In the genomic region with DNA sequence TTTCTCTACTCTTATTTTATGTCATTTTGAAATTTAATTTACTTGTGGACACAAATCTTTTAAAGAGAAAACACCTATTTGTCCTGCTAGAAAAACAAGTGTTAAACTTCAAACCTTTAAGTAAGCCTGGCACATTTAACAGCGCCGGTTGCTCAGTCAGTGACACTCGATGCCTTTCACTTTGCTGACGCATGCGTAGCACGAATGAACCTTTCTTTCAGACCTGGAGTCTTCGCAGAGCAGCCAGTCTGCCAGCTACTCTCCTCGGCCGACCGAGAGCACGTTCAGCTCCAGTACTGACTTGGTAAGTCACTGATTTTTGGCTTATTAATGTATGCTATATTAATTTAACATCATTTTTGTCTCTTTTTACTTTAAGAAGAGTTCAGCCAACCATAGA, we compare ENCODE assay signal across 20 mouse cellular contexts. TPM values are rescaled to one million over a fixed set of nuclear protein-coding genes. Genes with fewer than 3 reads are reported as not detected.
DNase-seq lines count a peak whose midpoint lies in the region; ATAC-seq and TF ChIP-seq lines count a peak whose summit lies in the region.
"Had no signal": no experiment of that assay in that cellular context is flagged by ENCODE, and none has a peak within 500 bp of the region (broad histone marks: within the 10 kb centered on the region; RNA-seq: fewer than 3 reads in every experiment).

No protein-coding gene starts in this region.

- no peaks in the 10 kb centered on the region for H3K36me3 ChIP-seq in embryonic facial prominence, embryonic 14.5 days (ENCODE audit: control insufficient read depth, insufficient read depth, low read length)
- no peaks in the 10 kb centered on the region for H3K36me3 ChIP-seq in kidney, postnatal 0 days (ENCODE audit: insufficient read depth, low read length)
- H3K36me3 ChIP-seq: forebrain, embryonic 10.5 days; heart, embryonic 13.5 days; hindbrain, embryonic 12.5 days; limb, embryonic 12.5 days; midbrain, embryonic 15.5 days; neural tube, embryonic 13.5 days had no signal

- no peak for TF ChIP-seq CTCF in kidney, postnatal 0 days (IDR thresholded peaks at IDR 0.05; ENCODE audit: low read depth)

- no peak overlapping the region for H3K4me2 ChIP-seq in embryonic facial prominence, embryonic 14.5 days (ENCODE audit: low read depth, low read length)
- no peak overlapping the region for H3K4me2 ChIP-seq in kidney, postnatal 0 days (ENCODE audit: low read length)
- H3K4me2 ChIP-seq: heart, embryonic 13.5 days; hindbrain, embryonic 12.5 days; limb, embryonic 12.5 days; midbrain, embryonic 15.5 days; neural tube, embryonic 13.5 days had no signal

- no peaks in the 10 kb centered on the region for H3K9me3 ChIP-seq in embryonic facial prominence, embryonic 14.5 days (ENCODE audit: control insufficient read depth, low read length)
- no peaks in the 10 kb centered on the region for H3K9me3 ChIP-seq in kidney, postnatal 0 days (replicated peaks; ENCODE audit: low read length)
- H3K9me3 ChIP-seq: forebrain, embryonic 10.5 days; heart, embryonic 13.5 days; hindbrain, embryonic 12.5 days; limb, embryonic 12.5 days; midbrain, embryonic 15.5 days; neural tube, embryonic 13.5 days had no signal

- no peaks in the 10 kb centered on the region for H3K27me3 ChIP-seq in embryonic facial prominence, embryonic 14.5 days (replicated peaks; ENCODE audit: control insufficient read depth, insufficient read depth, low read length)
- H3K27me3 ChIP-seq in kidney, postnatal 0 days (ENCODE audit: insufficient read depth, low read length): no peaks in the 10 kb centered on the region
- H3K27me3 ChIP-seq: heart, embryonic 13.5 days; hindbrain, embryonic 12.5 days; limb, embryonic 12.5 days; midbrain, embryonic 15.5 days; neural tube, embryonic 13.5 days had no signal

- H3K27ac ChIP-seq in embryonic facial prominence, embryonic 14.5 days (replicated peaks; ENCODE audit: low read depth, low read length): no peak overlapping the region
- no peak overlapping the region for H3K27ac ChIP-seq in kidney, postnatal 0 days
- H3K27ac ChIP-seq: forebrain, embryonic 10.5 days; heart, embryonic 13.5 days; hindbrain, embryonic 12.5 days; limb, embryonic 12.5 days; macrophage; midbrain, embryonic 15.5 days; neural tube, embryonic 13.5 days had no signal

- no peak overlapping the region for H3K4me3 ChIP-seq in embryonic facial prominence, embryonic 14.5 days (ENCODE audit: low read depth, low read length)
- H3K4me3 ChIP-seq in kidney, postnatal 0 days (replicated peaks; ENCODE audit: low read depth, low read length): no peak overlapping the region
- H3K4me3 ChIP-seq: forebrain, embryonic 10.5 days; heart, embryonic 13.5 days; hindbrain, embryonic 12.5 days; limb, embryonic 12.5 days; midbrain, embryonic 15.5 days; neural tube, embryonic 13.5 days had no signal

- no peak overlapping the region for H3K9ac ChIP-seq in embryonic facial prominence, embryonic 14.5 days (ENCODE audit: low read depth, low read length)
- no peak overlapping the region for H3K9ac ChIP-seq in kidney, postnatal 0 days (ENCODE audit: low read depth, low read length)
- H3K9ac ChIP-seq: heart, embryonic 13.5 days; hindbrain, embryonic 12.5 days; limb, embryonic 12.5 days; liver, postnatal 0 days; midbrain, embryonic 15.5 days; neural tube, embryonic 13.5 days had no signal

- 48% methylated on average over 11 of the region's 11 CpGs for WGBS in embryonic facial prominence, embryonic 14.5 days
- 39% methylated on average over 11 of the region's 11 CpGs for WGBS in kidney, postnatal 0 days

- no peaks in the 10 kb centered on the region for H3K4me1 ChIP-seq in embryonic facial prominence, embryonic 14.5 days (ENCODE audit: control insufficient read depth, insufficient read depth, low read length)
- no peaks in the 10 kb centered on the region for H3K4me1 ChIP-seq in kidney, postnatal 0 days (replicated peaks; ENCODE audit: insufficient read depth, low read length)
- H3K4me1 ChIP-seq: heart, embryonic 13.5 days; hindbrain, embryonic 12.5 days; limb, embryonic 12.5 days had no signal

- 0 out of 2 replicates have a peak, but pooled peaks have one; percentile 50 for ATAC-seq in embryonic facial prominence, embryonic 14.5 days (ENCODE audit: low read depth)
- no peak for ATAC-seq in kidney, postnatal 0 days (replicated peaks; ENCODE audit: low FRiP score, low read depth)
- ATAC-seq in granulocyte monocyte progenitor cell, adult 5-6 weeks (replicated peaks; ENCODE audit: poor library complexity, severe bottlenecking): no peak
- ATAC-seq: intestine, postnatal 0 days; liver, postnatal 0 days; midbrain, embryonic 15.5 days had no signal

- peak; percentile 56 for DNase-seq in gastrocnemius, adult 18-20 months (ENCODE audit: low spot score)
- no peak for DNase-seq in gastrocnemius, postnatal 4 days (ENCODE audit: low spot score in 2 of 2)
- peak; percentile 5 for DNase-seq in R1 (ENCODE audit: low read depth, low spot score)
- DNase-seq in embryonic facial prominence, embryonic 14.5 days (ENCODE audit: low spot score): peak; percentile 59
- DNase-seq in kidney, postnatal 0 days (ENCODE audit: low spot score): peak; percentile 34
- DNase-seq in spleen, postnatal 4 days (ENCODE audit: low spot score in 2 of 2): no peak
- DNase-seq in thymus, postnatal 36 days: no peak
- DNase-seq: cerebellum, adult 11-12 months; liver, postnatal 0 days had no signal

RNA-seq across cellular contexts. Expression of gene CN725425, which starts 57.8 kb away (rescaled TPM):
- total RNA-seq in gastrocnemius, adult 18-20 months (2021): not detected
- not detected for total RNA-seq in gastrocnemius, postnatal 4 days (2021)
- polyA plus RNA-seq in embryonic facial prominence, embryonic 14.5 days (2014; fragmentation: Nextera tagmentation; extraction: Ambion mirVana): not detected in 2 replicates
- polyA plus RNA-seq in kidney, postnatal 0 days (2015; fragmentation: Nextera tagmentation; extraction: Ambion mirVana): not detected in 2 replicates
- total RNA-seq in granulocyte monocyte progenitor cell, adult 5-6 weeks (2014; fragmentation: Nextera tagmentation): not detected in 2 replicates
- total RNA-seq in granulocyte monocyte progenitor cell, adult 5-6 weeks (2017): not detected in 2 replicates
- total RNA-seq: adrenal gland, postnatal 4 days; gastrocnemius, postnatal 36 days had no signal
- polyA plus RNA-seq: forebrain, embryonic 10.5 days; heart, embryonic 13.5 days; hindbrain, embryonic 12.5 days; intestine, postnatal 0 days; limb, embryonic 12.5 days; macrophage; midbrain, embryonic 15.5 days; neural tube, embryonic 13.5 days had no signal

Comparison
In these comparisons a context has a peak if more than half of its experiments do, and no peak if none do; other contexts are left out.
1. DNase-seq: peak in gastrocnemius, adult 18-20 months (single experiment), R1 (single experiment), embryonic facial prominence, embryonic 14.5 days (single experiment) and kidney, postnatal 0 days (single experiment); none in gastrocnemius, postnatal 4 days (0 of 2), spleen, postnatal 4 days (0 of 2) and thymus, postnatal 36 days (0 of 2).